Mouse (Mus musculus) skeletal muscle tissue, adult 2 months (tissue): ENCODE measurements around the gene Casp3.
A peak's percentile ranks its signal among the peaks of the same experiment; 100 is the strongest.
"Not testable (repeated sequence)": the region's sequence is repeated elsewhere in the genome, so short reads cannot be mapped to it uniquely, and the experiment has no call there.

Experiments
- DNase-seq: peaks from one replicate; pipeline ENCODE4 v3.0.0-alpha.2; 2012; ENCODE audit warnings: low read depth, low spot score

The Casp3 gene

DNA sequence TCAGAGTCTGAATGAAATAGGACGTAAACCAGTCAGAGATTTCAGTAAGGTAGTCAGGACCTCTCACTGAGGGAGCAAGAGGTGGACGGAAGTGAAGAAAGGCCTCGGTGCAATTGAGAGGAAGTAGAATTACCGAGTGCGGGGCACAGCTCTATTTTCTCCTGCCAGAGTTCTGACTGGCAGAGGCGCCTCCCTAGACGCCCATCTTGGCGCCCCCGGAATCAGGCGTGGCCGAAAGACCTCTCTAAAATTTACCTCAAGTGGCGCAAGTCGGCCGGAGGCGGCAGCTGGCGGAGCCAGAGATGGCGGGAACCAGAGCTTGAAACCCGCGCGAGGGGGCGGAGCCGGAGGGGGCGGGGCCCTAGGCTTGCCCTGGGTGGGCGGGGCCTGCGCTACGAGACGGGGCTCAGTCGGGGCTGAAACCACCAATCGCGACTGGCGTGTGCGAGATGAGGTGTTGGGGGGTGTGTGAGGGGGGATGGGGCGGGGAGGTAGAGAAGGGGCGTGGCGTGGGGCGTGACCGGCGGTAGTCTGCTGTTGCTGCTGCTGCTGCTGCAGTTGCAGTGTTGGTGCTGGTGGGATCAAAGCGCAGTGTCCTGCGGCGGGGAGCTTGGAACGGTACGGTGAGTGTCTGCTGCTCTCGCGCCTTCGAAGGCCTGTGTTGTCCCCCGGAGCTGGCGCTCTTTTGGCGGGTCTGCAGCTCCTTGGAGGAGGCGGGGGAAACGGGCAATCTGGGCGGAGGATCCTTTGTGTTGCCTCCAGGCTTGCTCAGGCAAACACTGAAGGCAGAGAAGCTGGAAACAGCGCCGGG lies at the start of gene Casp3, which contains the start of gene Primpol:
Gene Casp3 (plus strand): TSS at position 413 of the 811 bp plus-strand sequence.
Gene Primpol (minus strand): TSS at position 334 of the 811 bp plus-strand sequence.
- DNase-seq: peak; percentile 94

DNA sequence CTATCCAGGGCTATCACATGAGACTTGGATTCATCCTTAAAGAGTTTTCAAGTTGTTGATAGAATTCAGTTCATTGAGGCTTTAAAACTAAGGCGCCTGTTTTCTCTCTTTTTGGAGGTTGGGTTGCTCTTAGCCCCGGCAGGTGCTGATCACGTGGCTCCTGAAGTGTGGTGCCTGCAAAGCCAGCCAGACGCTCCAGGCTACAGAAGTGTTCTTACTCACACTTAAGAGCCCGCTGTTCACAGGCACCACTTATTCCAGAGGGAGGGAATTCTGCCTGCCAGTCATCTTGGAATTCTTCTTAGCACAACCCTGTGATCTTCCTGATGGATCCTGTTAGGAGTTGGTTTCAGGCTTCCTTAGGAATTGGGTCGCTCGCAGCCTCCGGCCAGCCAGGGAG lies 49.1 kb upstream of the Casp3 start:
- no peak for DNase-seq

DNA sequence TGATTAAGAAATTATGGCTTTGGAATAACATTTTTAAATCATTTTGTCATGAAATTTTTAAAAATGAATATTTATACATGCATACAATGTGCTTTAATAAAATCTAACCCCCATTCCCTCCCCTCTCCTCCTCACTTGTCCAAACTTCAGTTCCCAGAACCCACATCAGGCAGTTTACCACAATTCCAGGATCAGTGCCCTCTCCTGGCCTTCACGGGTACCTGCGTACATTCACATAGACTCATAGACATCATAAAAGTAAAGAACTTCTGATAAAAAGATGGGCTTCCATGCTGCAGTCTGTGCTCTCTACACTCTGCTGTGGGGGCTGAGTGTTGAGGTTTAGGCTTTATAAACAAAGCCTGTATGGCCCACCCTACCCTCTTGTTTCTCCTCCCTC lies 48.1 kb upstream of the Casp3 start:
- no peak for DNase-seq

DNA sequence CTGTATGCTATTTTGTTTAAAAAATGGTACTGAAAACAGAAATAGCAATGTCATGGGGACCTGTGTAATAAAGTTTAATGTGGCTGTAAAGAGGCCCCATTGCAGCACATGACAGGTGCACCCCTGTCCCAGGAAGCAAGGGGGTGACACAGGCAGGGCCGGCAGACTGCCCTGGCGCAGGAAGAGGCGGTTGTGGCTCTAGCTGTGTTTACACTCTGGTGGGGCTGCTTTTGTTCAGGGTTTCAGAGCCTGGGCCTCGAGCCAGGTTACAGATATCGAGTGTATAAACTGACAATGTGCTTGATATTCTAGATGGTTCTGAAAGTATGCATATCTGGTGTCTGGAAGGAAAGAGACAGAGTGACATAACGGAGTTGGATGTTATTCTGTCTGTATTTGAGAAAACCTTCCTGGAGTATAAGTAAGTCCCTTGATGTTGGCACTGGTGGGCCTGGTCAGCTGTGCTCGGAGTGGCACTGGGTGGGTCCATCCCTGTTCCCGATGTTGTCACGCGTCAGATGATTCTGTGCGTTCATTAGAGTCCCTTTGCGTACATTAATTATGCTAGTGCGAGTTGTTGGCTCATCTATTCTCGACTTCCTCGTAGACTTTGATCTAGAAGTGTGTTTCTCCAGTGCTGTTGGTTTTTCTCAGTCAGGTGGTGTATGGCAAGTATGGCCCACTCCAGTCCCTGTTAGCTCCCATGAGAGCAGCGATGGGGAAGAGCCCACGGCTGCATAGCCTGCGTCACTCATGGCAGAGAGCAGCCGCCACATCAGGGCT lies 47.2 kb upstream of the Casp3 start:
- DNase-seq: no peak

DNA sequence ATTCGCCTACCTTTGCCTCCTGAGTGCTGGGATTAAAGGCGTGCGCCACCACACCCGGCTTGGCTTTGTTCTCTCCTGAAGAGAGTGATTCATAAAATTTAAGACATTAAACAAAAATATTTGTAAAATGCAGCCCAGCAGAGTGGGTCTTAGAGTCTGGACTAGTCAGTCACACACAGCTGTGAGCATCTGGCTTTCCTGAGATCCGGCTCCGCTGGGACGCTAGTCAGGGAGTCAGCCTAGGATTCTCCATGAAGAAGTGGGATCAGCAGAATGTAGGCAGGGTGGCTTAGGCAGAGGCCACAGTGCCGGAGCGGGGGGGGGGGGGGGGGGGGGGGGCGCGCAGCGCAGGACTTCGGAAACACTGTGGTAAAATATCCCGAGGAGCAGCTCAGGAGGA lies 46.4 kb upstream of the Casp3 start:
- DNase-seq: no peak

DNA sequence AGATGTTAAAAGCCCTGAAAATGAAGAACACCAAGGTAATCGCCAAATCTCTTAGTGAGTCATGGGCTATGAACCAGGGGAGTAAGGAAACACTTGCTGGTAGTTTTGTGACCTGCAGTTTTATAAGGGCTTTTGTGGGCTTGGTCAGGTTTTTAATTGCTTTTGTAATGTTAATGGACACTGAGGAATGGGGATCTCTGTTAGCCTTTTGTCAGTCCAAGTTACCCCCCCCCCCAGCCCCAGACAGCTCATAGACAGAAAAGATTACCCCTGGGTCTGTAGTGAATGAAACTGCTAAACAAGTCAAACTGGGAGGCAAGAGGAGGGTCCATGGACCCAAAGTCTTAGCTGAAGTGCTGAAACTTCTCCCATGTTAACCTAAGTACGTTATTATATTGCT lies 43.6 kb upstream of the Casp3 start:
- DNase-seq: no peak

DNA sequence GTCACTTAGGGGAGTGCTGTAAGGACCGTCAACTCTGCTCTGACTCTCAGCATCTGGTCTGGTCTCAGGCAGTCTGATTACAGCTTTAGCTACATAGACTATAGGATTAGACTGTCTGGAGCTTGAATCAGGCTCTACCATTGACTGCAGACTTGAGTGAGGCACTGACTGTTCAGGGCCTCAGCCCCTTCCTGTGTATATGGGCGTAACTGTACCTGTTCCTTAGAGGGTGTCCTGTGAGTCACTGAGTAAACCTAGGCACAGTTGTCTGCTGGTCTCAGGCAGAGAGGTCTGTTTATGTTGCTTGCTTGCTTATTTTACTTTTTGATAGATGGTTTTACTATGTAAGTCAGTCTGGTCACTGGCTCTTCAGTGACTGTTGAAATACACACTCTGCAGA lies 43.1 kb upstream of the Casp3 start:
- DNase-seq: no peak

DNA sequence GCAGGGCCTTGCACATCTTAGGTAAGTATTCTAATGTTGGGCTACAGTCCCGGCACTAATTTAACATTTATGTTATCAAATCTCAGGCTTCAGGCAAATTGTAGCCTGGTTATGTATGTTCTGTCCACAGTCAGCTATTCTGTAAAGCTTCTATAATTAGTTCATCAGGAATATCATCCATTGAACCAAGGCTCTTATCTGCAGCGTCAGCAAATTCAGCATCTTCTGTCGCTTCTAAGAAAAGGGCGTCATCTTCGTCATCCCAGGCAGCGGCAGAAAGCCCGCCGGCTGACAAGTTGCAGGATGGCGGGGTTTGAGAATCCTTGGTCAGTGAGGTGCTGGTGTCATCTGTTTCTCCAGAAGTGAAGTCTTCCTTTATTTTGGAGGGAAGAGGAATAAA lies 38.3 kb upstream of the Casp3 start:
- DNase-seq: no peak

DNA sequence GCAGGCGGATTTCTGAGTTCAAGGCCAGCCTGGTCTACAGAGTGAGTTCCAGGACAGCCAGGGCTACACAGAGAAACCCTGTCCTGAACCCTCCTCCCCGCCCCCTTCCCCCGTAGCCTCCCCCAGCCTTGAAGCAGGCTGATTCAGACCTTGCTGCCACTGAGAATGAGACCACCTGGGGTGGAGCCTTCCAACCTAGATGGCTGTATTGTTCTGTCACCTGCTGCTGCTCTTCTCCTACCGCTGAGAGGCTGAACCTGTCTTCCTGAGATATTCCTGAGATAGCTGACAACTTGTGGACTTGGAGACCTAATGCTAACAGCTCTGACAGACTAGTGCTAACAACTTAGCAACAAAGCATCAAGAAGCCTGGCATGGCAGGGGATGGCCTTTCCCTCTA lies 32.8 kb upstream of the Casp3 start:
- not testable (repeated sequence) for DNase-seq

DNA sequence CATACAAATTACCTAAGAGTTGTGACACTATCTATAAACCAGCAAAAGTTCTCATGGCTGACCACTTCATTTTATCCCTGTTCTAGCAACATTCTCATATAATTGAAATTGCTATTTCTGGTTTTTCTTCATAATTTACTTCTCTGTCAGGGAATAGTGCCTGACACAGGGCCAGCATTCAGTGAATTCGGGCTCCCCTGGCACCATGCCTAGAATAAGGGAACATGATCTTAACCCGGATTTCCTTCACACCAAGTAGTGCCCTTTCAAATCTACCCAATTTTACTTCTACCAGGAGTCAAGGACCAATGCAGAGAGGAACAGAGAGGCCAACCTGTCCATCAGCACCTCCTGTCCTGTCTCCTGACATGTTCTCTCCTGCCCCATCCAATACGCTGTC lies 31.5 kb upstream of the Casp3 start:
- DNase-seq: no peak

DNA sequence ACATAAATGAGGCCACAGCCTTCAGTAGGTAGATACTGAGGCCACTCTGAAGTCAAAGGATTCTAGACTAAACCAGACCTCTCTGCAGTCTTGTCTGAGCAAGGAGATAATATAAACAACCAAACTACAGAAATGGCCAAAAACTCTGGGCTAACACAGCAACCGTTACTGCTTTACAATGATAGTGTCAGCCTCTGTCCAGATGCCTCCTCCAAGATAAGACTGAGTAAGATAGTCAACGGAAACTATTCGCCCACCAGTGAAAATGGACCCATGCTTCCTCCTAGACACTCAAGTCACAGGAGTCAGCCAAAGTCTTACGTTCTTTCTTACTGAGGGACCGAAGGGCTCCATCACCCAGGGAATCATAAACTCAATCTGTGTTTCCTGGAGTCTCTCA lies 29.2 kb upstream of the Casp3 start:
- no peak for DNase-seq

DNA sequence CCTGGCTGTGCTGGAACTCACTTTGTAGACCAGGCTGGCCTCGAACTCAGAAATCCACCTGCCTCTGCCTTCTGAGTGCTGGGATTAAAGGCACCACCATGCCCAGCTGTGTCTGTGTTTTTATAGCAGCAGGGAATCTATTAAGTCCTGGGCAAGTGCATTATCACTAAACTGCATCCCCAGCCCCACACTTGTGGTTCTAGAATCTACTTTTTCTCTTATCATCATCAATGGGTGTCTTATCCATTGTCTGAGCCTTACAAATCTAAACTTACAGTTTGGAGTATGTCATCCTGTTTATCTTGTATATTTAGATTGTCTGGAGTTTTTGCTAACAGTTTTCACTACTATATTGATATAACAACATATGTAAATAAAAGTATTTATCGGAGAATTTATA lies 28.4 kb upstream of the Casp3 start:
- DNase-seq: no peak

DNA sequence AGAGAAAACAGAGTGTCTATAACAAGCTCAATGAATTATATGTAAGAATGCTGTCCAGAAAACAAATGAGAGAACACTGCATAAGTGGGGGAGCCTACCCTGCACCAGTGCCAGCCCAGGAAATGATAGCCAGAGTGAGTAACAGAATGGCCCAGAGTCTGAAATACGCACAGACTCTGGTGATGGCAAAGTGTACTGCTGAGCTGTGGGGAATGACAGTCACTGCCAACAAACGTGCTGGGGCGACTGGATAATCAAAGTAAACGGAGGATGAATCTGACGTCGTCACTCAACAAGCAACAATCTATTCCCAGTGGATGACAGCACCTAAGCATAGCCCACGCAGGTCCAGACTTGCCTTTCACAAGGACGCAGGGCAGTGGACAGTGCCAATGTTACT lies 24.0 kb upstream of the Casp3 start:
- no peak for DNase-seq

DNA sequence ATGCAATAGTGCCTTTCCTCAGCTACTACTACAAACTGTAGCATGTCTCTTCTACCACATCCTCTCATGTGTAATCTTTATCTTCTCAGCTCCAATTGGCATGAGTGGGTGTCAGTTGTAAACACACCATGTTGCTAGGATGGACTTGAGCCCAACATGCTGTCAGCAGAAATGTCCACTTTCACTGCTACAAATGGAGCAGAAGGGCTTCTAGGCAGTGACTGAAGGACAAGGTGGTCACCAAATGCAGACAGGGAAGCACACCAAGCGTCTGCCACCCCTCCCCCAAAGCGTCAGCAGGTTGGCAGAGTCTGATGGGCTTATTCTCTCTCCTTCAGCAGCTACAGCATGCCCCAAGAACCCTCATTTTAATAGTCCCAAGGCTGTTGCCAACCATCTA lies 23.3 kb upstream of the Casp3 start:
- DNase-seq: no peak

DNA sequence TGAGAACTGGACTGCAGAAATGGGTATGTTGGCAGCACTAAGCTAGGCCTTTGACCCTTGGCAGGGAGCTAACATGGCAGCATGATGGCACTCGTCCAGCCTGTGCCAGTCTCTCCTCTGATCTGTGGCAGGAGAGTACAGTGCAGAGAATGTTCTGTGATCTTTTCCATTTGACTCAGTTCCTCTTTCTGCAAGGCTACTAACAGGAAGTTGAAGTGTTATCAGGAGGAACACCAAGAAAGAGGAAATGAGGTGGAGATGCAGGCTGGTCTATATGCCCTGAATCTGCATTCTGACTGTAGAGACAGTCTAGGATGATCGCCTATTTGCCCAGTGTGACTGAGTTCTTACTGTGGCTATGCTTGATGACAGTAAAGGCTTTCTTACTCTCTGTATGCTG lies 21.5 kb upstream of the Casp3 start:
- DNase-seq: peak; percentile 43

DNA sequence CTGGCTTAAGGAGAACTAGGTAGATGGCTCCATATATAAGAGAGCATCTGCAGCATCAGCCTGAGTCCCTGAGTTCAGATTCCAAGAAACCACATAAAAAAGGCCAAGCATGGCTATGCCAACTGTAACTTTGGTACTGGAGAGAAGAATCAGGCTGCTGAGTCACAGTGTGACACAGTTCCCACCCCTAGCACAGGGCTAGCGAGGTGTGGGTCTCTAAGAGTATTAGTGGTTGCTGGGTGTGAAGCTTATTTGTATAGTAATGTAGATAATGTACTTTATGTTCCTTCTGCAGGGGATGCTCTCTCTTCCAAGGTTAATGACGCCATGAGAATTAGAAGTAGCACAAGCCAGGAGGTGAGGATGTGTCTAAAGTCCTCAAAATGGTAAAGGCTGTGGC lies 20.6 kb upstream of the Casp3 start:
- no peak for DNase-seq

DNA sequence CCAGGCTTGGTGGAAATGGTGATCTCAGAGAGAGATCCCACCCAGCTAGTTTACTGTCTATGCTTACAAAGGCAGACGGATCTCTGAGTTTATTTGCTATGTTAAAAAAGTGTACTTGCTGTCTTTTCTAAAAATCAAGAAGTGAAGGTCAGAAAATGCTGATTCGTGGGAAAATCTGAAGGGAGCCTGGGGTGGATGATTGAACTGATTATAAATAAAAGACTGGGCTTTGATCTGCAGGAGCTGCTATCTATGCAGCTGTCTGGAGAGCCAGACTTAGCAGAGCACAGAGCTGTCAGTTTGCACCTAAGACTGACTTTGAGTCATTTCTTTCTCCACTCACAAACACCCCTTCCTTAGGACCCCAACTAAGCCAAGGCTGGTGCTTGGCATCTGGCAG lies 19.7 kb upstream of the Casp3 start:
- DNase-seq: no peak

DNA sequence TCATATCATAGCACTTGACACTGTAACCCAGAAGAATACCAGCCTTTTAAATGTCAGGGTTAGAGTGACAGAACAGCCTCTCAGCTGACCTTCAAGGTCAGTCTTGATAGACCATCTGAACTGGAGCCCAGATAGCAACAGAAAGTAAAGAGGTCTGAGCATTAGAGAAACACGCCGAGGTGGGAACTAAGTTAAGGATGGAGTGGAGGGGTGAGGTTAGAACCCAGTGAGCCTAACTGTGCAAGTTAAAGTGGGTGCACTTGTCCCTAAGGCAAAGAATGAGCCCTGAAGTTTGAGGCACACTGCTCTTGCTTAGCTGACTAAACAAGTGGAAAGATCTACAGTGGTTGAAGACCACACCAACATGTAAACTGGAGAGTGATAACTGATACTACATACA lies 19.0 kb upstream of the Casp3 start:
- DNase-seq: no peak

DNA sequence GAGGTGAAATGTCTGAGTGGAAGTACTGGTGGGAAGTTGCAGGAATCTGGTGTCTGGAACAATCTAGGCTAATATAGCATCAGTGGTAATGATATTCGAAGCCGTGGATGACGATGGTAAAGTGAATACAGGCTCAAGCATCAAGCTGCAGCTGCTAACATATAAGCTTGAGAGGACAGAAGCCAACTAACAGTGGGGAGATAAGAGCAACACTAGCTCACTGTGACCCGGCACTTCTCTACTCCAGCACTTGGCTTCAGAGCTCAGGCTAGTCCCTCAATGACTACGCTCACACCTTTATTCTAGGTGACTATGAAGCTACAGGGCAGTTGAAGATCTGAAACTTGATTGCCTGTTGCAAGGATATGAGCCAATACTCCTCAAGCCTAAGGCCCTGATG lies 18.3 kb upstream of the Casp3 start:
- DNase-seq: no peak

DNA sequence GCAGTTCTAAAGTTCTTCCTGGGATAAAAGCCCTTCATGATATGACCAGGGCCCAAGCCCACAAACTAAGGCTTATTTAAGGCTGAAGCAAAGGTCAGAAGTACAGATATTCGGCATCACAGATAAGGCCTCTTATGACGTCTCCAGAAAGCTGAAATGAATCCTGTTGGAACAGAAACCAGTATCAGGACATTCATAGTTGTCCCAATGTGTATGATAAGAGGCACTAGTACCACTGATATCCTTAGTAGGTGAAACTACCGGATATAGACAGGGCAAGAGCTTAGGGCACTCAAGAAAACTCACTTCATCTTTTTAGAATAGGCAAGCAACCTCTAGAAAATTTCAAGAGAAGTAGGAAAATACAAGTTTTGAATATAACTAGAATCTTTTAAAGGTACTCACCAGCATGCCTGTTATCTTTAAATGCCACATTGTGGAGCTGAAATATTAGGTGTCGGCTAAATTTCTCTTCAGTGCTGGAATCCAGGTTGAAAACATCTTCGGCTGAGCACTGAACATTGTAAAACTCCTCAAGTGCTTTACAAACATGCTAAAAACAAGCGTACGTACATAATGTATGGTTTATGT lies 17.7 kb upstream of the Casp3 start:
- DNase-seq: no peak

DNA sequence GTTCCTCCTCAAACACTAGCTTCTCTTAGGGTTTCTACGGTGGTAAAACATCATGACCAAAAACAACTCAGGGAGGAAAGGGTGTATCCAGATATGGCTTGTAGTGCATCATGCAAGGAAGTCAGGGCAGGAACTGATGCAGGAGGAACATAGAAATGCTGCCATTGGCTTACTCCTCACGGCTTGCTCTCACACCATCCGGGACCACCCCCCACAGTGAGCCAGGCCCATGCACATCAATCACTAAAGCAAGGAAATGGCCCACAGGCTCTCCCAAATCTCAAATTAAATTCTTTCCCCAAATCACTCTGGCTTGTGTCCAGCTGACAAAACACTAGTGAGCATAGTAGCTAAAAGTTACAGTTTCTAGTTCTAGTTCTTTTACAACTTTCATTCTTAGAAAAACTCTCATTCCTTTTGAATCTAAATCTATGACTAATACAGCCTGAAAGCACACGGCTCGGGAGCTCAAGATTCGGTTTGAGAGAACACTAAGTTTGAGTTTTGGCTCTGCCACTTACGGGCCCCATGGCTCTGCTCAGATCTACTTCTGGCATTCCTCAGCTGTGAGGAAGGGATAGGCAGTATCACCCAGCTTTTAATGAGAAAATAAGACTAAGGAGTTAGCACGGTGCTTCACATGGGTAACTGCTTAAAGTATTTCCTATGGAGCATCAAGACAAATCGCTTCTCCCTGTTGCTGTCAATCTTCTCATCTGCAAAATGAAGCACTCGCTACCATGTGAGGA lies 16.0 kb upstream of the Casp3 start:
- no peak for DNase-seq

DNA sequence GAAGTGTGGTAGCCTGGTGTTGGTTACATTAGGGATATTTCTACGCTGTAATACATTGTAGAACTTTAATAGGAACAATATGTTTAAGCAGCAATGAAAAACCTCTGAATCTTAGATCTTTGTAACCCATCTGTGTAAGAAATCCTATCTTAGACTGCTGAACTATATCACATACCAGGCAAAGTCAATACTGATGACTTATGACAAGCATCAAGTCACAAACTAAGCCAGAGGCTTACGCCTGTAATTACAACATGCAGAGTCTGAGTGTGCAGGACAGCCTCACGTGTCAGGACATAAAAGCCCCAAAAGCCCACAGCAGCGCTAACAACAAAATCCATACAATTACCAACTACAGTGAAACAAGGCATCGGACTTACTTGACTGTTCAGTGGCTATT lies 13.5 kb upstream of the Casp3 start:
- no peak for DNase-seq
